Mouse (Mus musculus) retina, postnatal 1 day (tissue): Measurements from ENCODE around the gene Asb4.
A peak's percentile ranks its signal among the peaks of the same experiment; 100 is the strongest.
"Not testable (repeated sequence)": the region's sequence is repeated elsewhere in the genome, so short reads cannot be mapped to it uniquely, and the experiment has no call there.

ENCODE experiments used
- DNase-seq: peaks from one replicate; pipeline ENCODE4 v3.0.0-alpha.2; 2012

The Asb4 gene

GRCm38 (mm10) chr6:5383336-5384177 is at the start of gene Asb4:
Gene Asb4 (plus strand): TSS chr6:5383386.
- DNase-seq, result peak; percentile 72

- no peak for DNase-seq
Measured at GRCm38 (mm10) chr6:5334021-5334420, 49.2 kb upstream of the Asb4 start.

DNA sequence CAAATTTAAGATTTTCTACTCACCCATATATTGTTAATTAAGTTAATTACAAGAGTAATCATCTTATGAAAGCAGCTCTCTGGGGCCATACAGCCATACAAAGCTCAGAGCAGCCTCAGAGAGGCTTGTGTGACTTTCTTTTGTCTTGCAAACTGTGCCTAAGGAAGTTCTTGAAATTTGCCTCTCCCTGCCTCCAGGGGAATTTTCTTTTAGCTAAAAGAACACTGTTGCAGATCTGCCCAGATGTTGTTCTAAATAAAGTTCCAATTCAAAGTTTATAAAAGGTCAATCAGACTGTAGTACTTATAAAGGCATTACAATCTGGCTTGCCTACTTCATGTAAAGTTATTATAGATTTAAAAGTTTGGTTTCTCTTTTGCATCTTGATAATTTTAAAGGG is 47.2 kb upstream of the Asb4 start:
- not testable (repeated sequence) for DNase-seq

- DNase-seq, result not testable (repeated sequence)
Measured at GRCm38 (mm10) chr6:5338781-5339180, 44.4 kb upstream of the Asb4 start.

GRCm38 (mm10) chr6:5339283-5339682 is 43.9 kb upstream of the Asb4 start:
- not testable (repeated sequence) for DNase-seq

DNA sequence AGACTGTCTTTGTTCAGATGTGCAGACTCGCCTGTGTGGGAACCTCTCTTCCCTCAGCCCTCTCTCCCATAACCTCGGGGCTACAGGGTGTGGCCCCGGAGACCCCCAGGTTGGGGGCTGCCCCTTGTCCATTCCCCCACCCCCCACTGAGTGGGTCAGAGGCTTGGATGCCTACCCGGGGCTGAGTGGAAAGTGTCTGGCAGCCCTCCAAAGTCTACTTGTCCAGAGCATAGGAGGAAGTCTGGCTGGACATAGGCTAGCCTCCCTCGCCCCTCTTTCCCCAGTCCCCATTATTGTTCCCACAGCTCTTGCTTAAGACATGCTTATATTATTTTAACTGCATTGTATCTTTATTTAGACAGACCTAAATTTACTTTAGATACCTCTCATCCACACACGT is 38.9 kb upstream of the Asb4 start:
- DNase-seq, result peak; percentile 11

GRCm38 (mm10) chr6:5357873-5358272 is 25.3 kb upstream of the Asb4 start:
- no peak for DNase-seq

GRCm38 (mm10) chr6:5360402-5360801 is 22.8 kb upstream of the Asb4 start:
- DNase-seq, result no peak

- DNase-seq, result no peak
Measured at GRCm38 (mm10) chr6:5361987-5362386, 21.2 kb upstream of the Asb4 start.

GRCm38 (mm10) chr6:5365845-5366244 is 17.3 kb upstream of the Asb4 start:
- no peak for DNase-seq

GRCm38 (mm10) chr6:5376884-5377283 is 6.3 kb upstream of the Asb4 start:
- no peak for DNase-seq

DNA sequence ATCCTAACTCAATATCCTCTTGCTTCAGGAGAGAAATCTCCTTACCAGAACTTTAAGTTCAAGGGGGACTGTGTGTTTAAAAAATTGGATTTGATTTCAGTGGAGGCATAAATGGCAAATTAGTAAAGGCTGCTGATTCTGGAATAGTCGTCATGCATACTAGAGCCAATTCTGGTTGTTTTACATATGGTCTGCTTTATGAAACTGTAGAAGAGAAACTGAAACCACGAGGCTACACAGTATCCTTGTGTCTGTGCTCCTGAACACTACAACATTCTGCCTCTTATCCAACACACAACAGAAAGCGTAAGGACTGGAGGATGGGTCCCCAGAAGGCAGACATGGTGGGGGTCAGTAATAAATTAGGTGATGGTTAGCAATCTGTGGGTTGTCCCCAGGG is 4.1 kb upstream of the Asb4 start:
- DNase-seq, result no peak

- peak; percentile 64 for DNase-seq
Measured at GRCm38 (mm10) chr6:5379781-5380623, 3.2 kb upstream of the Asb4 start.

GRCm38 (mm10) chr6:5380624-5381252 is 2.4 kb upstream of the Asb4 start:
- DNase-seq, result peak; percentile 90

GRCm38 (mm10) chr6:5381918-5382582 is 1.1 kb upstream of the Asb4 start:
- no peak for DNase-seq

DNA sequence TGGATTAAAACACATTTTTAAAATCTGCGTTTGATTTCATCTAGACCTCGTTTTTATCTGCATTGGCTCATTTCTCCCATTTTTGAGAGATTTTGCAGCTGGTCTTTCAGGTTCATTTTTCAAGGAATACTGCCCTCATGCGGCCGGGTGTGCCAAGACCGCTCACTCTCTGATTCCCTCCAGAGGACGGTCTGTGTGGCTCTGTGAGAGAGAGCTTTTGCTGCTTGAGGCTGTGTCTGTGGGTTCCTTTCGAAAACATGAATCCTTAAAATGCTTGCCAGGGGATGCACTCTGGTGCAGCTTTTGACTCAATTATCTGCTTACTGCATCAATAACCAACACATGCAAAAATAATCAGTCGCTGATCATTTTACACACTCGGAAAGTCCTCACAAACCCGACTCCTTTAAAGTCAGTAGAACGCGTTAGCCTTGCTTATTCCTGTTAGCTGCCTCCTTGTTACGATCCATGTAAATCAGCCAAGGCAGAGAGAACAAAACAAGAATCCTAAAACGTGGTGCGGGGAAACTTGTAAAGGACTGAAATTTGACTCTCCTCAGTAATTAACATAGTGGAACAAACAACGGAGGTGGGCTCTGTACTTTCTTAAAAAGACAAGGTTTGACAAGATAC is 487 bp upstream of the Asb4 start:
- peak; percentile 88 for DNase-seq

- DNase-seq, result peak; percentile 85
Measured at GRCm38 (mm10) chr6:5384178-5384490, 948 bp downstream of the Asb4 start.

DNA sequence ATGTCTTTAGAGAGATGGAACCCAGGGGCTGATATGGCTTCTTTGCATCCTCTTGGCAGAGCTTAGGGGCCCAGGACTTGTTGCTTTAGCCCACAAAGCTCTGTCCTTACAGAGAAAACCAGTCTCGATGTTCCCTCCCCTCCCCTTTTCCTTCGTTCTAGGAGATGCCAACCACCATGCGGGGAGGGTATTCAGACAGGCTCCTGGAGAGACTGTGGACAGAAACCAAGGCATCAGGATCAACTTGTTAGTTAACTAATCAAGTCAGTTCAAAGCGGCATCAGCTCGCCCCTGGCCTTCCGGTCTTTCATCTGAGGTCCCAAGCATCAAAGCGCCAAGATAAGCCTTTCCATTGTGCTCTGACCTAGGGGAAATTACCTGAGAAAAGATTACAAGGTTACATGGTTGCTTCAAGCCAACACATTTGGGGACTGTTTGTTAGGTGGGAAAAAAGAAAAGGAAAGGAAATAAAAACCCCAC is 2.0 kb downstream of the Asb4 start:
- no peak for DNase-seq

DNA sequence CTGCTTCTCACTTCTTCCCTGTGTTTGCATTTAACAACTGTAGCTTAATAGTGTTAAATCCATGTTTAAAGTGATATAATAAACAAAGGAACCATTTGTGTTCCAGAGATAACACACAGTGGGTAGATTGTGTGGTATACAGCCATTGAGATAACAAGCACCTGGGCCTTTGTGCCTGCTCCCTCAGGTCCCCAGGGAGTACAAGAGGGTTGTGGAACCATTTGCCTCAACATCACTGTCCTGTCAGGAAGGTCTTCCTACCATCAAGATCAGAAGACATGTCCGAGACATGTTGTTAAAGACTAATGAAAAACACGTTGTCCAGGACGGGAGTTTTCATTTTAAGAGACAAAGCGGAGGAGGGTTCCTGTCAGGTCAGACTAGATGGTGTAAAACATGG is 3.3 kb downstream of the Asb4 start:
- DNase-seq, result no peak

DNA sequence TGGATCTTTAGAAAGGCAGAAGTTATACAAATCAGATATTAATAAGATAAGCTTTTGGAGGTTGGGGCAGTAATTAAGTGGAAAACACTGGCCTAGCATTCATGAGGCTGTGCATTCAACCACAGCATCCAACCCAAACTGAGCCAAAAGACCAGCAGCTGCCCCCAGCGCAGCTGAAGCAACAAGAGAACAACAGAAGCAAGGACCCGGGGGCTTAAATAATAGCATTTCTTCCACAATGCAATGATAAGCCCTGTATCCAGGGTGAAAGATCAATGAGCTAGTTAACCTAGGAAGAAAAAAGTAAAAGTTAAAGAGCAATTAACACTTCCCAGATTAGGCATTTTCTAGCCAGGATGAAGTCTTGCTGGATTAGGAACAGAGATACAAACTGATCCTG is 4.2 kb downstream of the Asb4 start:
- no peak for DNase-seq

- DNase-seq, result no peak
Measured at GRCm38 (mm10) chr6:5390298-5390697, 7.1 kb downstream of the Asb4 start.

DNA sequence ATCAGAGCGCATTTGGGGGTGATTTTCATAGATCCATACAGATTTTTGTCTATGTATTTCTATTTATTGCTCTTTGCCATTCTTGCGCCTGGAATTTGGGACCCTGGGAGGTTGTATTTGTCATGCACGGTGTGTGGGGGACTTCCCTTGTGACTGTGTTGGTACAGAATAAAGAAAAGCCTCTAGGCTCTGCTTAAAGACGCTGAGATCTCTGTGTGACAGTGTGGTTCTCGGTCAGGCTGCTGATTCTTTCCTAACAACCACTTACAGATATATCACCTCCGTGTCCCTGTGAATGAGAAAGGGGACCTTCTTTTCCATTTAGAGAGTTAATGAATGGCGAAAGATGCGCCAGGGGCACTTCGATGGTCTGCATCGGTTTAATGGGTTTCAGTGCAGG is 7.8 kb downstream of the Asb4 start:
- DNase-seq, result no peak
